Mouse (Mus musculus): ENCODE measurements at regions not wholly inside any gene's neighbourhood (a gene's known extent, or its start where the extent isn't known, plus 50 kb on each side); places are given as distances from the start of the nearest gene placed in this dataset.

DNA sequence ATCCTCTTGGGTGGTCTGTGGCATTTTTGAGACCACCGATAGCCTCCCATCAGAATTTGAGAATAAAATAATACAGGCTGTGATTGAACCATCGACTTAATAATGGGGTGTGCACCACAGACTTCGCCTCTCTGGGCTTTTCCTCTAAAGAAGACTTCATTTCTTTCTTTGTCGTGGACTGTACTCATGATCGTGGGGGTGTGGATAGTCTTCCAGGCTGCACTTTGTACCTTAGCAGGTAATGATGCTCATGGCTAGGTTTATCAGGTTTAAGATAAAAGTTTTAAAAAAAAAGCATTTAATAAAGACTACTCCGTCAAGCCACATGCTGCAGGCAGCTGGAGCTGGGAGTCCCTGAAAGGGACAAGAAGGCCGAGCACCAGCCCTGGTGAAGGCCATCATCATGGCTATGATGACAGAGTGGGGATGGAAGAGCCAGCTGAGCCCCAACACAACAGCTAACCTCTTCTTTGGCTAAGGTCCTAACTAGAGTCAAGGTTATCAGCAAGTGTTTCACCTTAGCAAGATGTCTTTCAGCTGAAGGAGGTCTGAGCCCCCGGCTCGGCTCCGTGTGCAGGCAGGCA is 153.4 kb downstream of the Bcl2l11 start:
- H3K27ac ChIP-seq (ENCODE audit: insufficient read depth, low read length): no peak overlapping the region
- DNase-seq: no peak
- H3K4me3 ChIP-seq (replicated peaks; ENCODE audit: insufficient read depth, low read depth, low read length): no peak overlapping the region
- no peak for TF ChIP-seq POLR2A (IDR thresholded peaks at IDR 0.05; ENCODE audit: borderline replicate concordance, insufficient read depth, low read length)
- no peak for TF ChIP-seq CTCF (IDR thresholded peaks at IDR 0.05; ENCODE audit: borderline replicate concordance, insufficient read depth, low read depth, low read length)
- peaks cover 2% of the 10 kb centered on the region; the same call in 1 of the 2 replicates for H3K4me1 ChIP-seq (ENCODE audit: control insufficient read depth, insufficient read depth, low read length)
- WGBS: 85% methylated on average over 10 of the region's 10 CpGs
- no peaks in the 10 kb centered on the region for H3K27me3 ChIP-seq (ENCODE audit: control insufficient read depth, insufficient read depth, low read length)

DNA sequence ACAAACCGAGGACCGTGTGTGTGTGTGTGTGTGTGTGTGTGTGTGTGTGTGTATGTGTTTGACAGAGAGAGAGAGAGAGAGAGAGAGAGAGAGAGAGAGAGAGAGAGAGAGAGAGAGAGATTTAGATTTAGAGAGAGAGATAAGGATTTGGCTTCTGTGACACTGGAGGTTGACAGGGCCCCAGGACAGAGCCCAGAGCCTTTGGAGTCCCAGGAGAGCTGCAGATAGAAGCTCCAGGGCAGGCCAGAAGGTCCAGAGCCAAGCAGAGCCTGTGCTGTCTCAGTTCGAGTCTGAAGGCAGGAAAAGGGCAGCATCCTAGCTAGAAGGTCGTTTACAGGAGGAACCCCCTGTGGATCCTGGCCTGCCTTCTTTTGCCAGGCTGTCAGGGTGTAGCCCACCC is 156.8 kb downstream of the Bcl2l11 start:
- TF ChIP-seq CTCF (IDR thresholded peaks at IDR 0.05; ENCODE audit: borderline replicate concordance, insufficient read depth, low read depth, low read length) (no peak), POLR2A (IDR thresholded peaks at IDR 0.05; ENCODE audit: borderline replicate concordance, insufficient read depth, low read length) (no peak)
- H3K27ac ChIP-seq (ENCODE audit: insufficient read depth, low read length): no peak overlapping the region
- WGBS: 72% methylated on average over 4 of the region's 4 CpGs
- no peak overlapping the region for H3K4me3 ChIP-seq (replicated peaks; ENCODE audit: insufficient read depth, low read depth, low read length)
- peaks cover 16% of the 10 kb centered on the region for H3K4me1 ChIP-seq (ENCODE audit: control insufficient read depth, insufficient read depth, low read length)
- no peaks in the 10 kb centered on the region for H3K27me3 ChIP-seq (ENCODE audit: control insufficient read depth, insufficient read depth, low read length)
- DNase-seq: no peak

DNA sequence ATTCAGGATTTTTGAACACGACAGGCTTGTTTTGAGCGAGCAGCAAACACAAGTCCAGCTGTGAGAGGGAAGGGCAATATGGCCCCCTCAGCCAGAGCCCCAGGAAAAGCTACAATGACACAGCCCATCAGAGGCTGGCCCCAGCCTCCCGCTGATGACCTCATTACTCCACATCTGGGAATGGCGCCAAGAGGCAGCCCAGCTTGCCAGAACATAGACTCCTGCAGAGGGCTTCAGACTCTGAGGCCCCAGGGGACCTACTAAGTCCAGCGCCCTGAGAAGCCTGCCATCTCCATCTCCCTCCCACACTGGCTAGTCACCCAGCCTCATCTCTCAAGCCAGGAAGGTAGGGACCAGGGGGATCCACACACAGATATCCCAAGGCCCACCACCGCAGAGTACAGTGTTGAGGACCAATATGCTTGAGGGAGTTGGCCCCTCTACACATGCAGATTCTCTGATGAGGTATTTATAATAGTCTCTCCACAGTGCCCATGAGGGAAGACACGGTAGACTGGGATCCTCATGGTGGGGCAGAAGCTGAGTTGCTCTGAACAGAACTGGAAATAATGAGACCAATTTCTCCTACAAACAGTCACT is 159.1 kb downstream of the Bcl2l11 start:
- Histone ChIP-seq H3K4me3 (replicated peaks; ENCODE audit: insufficient read depth, low read depth, low read length) (no peak overlapping the region), H3K4me1 (ENCODE audit: control insufficient read depth, insufficient read depth, low read length) (peaks cover 13% of the 10 kb centered on the region), H3K27me3 (ENCODE audit: control insufficient read depth, insufficient read depth, low read length) (no peaks in the 10 kb centered on the region), H3K27ac (ENCODE audit: insufficient read depth, low read length) (no peak overlapping the region)
- 23% methylated on average over 7 of the region's 7 CpGs for WGBS
- TF ChIP-seq POLR2A (IDR thresholded peaks at IDR 0.05; ENCODE audit: borderline replicate concordance, insufficient read depth, low read length) (no peak), CTCF (IDR thresholded peaks at IDR 0.05; ENCODE audit: borderline replicate concordance, insufficient read depth, low read depth, low read length) (no peak)
- DNase-seq: peak; percentile 59 to 63

DNA sequence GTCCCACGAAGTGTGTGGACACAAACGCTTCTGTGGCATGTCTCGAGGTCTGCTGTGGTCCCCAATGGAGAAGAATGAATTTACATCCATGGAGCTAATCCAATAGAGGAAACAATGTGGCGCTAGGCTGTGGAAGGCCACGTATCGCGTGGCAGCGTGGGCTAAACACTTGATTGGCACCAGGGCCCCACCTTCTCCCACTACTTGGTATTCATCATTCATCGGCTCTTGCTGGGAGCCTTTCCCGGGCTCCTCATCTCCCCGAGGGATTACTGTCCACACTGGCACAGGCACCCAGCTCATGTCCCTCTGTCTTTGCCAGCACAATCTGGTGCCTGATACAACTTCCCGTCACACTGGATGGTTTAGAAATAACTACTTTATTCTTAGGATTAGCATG is 159.6 kb downstream of the Bcl2l11 start:
- no peaks in the 10 kb centered on the region for H3K27me3 ChIP-seq (ENCODE audit: control insufficient read depth, insufficient read depth, low read length)
- TF ChIP-seq CTCF (IDR thresholded peaks at IDR 0.05; ENCODE audit: borderline replicate concordance, insufficient read depth, low read depth, low read length) (no peak), POLR2A (IDR thresholded peaks at IDR 0.05; ENCODE audit: borderline replicate concordance, insufficient read depth, low read length) (no peak)
- H3K4me3 ChIP-seq (replicated peaks; ENCODE audit: insufficient read depth, low read depth, low read length): no peak overlapping the region
- H3K4me1 ChIP-seq (ENCODE audit: control insufficient read depth, insufficient read depth, low read length): peaks cover 13% of the 10 kb centered on the region
- DNase-seq: peak in 1 of 2 experiments; percentile 15
- H3K27ac ChIP-seq (ENCODE audit: insufficient read depth, low read length): no peak overlapping the region
- 56% methylated on average over 12 of the region's 12 CpGs for WGBS

GRCm38 (mm10) chr2:128288138-128288551 is 162.3 kb downstream of the Bcl2l11 start:
- H3K27ac ChIP-seq (ENCODE audit: insufficient read depth, low read length): no peak overlapping the region

GRCm38 (mm10) chr2:128290609-128291008 is 164.8 kb downstream of the Bcl2l11 start:
- no peaks in the 10 kb centered on the region for H3K4me1 ChIP-seq (ENCODE audit: control insufficient read depth, insufficient read depth, low read length)
- DNase-seq: no peak
- no peak for TF ChIP-seq CTCF (IDR thresholded peaks at IDR 0.05; ENCODE audit: borderline replicate concordance, insufficient read depth, low read depth, low read length)
- TF ChIP-seq POLR2A (IDR thresholded peaks at IDR 0.05; ENCODE audit: borderline replicate concordance, insufficient read depth, low read length): no peak
- H3K27me3 ChIP-seq (ENCODE audit: control insufficient read depth, insufficient read depth, low read length): no peaks in the 10 kb centered on the region
- 97% methylated on average over 3 of the region's 3 CpGs for WGBS
- H3K4me3 ChIP-seq (replicated peaks; ENCODE audit: insufficient read depth, low read depth, low read length): no peak overlapping the region
- no peak overlapping the region for H3K27ac ChIP-seq (ENCODE audit: insufficient read depth, low read length)

More at GRCm38 (mm10) chr2:128288138-128288551, 162.3 kb downstream of the Bcl2l11 start:
- DNase-seq: no peak
- Histone ChIP-seq H3K4me3 (replicated peaks; ENCODE audit: insufficient read depth, low read depth, low read length) (no peak overlapping the region), H3K27me3 (ENCODE audit: control insufficient read depth, insufficient read depth, low read length) (no peaks in the 10 kb centered on the region), H3K4me1 (ENCODE audit: control insufficient read depth, insufficient read depth, low read length) (peaks cover 13% of the 10 kb centered on the region)
- 64% methylated on average over 12 of the region's 12 CpGs for WGBS
- TF ChIP-seq POLR2A (IDR thresholded peaks at IDR 0.05; ENCODE audit: borderline replicate concordance, insufficient read depth, low read length): no peak
- no peak for TF ChIP-seq CTCF (IDR thresholded peaks at IDR 0.05; ENCODE audit: borderline replicate concordance, insufficient read depth, low read depth, low read length)

DNA sequence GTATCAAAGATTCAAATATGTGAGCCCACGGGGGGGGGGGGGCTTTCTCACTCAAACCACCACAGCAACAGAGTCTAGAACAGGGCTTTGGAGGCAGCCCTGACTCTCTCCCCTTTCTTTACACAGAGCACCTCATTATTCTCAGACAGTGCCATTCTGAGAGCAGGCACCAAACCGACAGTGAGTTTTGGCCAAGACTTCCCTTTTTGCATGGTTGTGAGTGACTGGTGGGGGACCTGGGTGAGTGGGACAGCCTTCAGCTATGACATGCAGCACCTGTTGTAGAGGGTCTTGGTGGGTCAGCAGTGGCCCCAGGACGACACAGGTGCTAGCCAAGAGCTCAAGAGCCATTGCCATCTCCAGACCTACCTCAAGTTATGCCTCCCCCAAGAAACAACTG is 168.8 kb downstream of the Bcl2l11 start:
- no peak overlapping the region for H3K27ac ChIP-seq (ENCODE audit: insufficient read depth, low read length)
- H3K4me3 ChIP-seq (replicated peaks; ENCODE audit: insufficient read depth, low read depth, low read length): no peak overlapping the region
- DNase-seq: no peak
- no peak for TF ChIP-seq CTCF (IDR thresholded peaks at IDR 0.05; ENCODE audit: borderline replicate concordance, insufficient read depth, low read depth, low read length)
- TF ChIP-seq POLR2A (IDR thresholded peaks at IDR 0.05; ENCODE audit: borderline replicate concordance, insufficient read depth, low read length): no peak
- no peaks in the 10 kb centered on the region for H3K4me1 ChIP-seq (ENCODE audit: control insufficient read depth, insufficient read depth, low read length)
- WGBS: 75% methylated on average over 3 of the region's 3 CpGs
- no peaks in the 10 kb centered on the region for H3K27me3 ChIP-seq (ENCODE audit: control insufficient read depth, insufficient read depth, low read length)

GRCm38 (mm10) chr2:128295018-128295424 is 169.2 kb downstream of the Bcl2l11 start:
- no peaks in the 10 kb centered on the region for H3K27me3 ChIP-seq (ENCODE audit: control insufficient read depth, insufficient read depth, low read length)
- DNase-seq: no peak
- H3K4me1 ChIP-seq (ENCODE audit: control insufficient read depth, insufficient read depth, low read length): no peaks in the 10 kb centered on the region
- H3K27ac ChIP-seq (ENCODE audit: insufficient read depth, low read length): no peak overlapping the region
- no peak overlapping the region for H3K4me3 ChIP-seq (replicated peaks; ENCODE audit: insufficient read depth, low read depth, low read length)
- WGBS: 53% methylated on average over 11 of the region's 11 CpGs
- TF ChIP-seq POLR2A (IDR thresholded peaks at IDR 0.05; ENCODE audit: borderline replicate concordance, insufficient read depth, low read length) (no peak), CTCF (IDR thresholded peaks at IDR 0.05; ENCODE audit: borderline replicate concordance, insufficient read depth, low read depth, low read length) (no peak)

Measured in cerebellum, adult 2 months (tissue).